Mouse (Mus musculus): ENCODE data around the gene Smu1.

GRCm38 (mm10) chr4:40805401-40805800 lies 47.7 kb upstream of the Smu1 start:
- TF ChIP-seq POLR2A (IDR thresholded peaks at IDR 0.05; ENCODE audit: extremely low read depth, insufficient read depth, low read length) (no peak), CTCF (IDR thresholded peaks at IDR 0.05; ENCODE audit: extremely low read depth, insufficient read depth, low read length) (no peak)
